Mouse (Mus musculus) heart, embryonic 10.5 days (tissue): Measurements from ENCODE around the gene Nfyb. TPM values are rescaled to one million over a fixed set of nuclear protein-coding genes. Genes with fewer than 3 reads are reported as not detected.

Experiments
- DNase-seq: peaks from one replicate; pipeline ENCODE4 v3.0.0-alpha.2; 2017; ENCODE audit warnings: low spot score
- H3K27ac ChIP-seq: fragments of 300-500 bp; sonication (generic); 2 replicates; pipeline ENCODE4 v1.5.1; 2016; ENCODE audit warnings: mild to moderate bottlenecking
- H3K27me3 ChIP-seq: fragments of 300-500 bp; sonication (generic); 2 replicates; pipeline ENCODE4 v1.6.1; 2016; ENCODE audit warnings: mild to moderate bottlenecking; ENCODE audit not compliant: poor library complexity, insufficient read depth, severe bottlenecking
- H3K36me3 ChIP-seq: fragments of 300-500 bp; sonication (generic); 2 replicates; pipeline ENCODE4 v1.6.1; 2016; ENCODE audit warnings: mild to moderate bottlenecking, moderate library complexity
- H3K4me1 ChIP-seq: fragments of 300-500 bp; sonication (generic); 2 replicates; pipeline ENCODE4 v1.6.1; 2016; ENCODE audit warnings: mild to moderate bottlenecking
- H3K4me3 ChIP-seq: fragments of 300-500 bp; sonication (generic); 2 replicates; pipeline ENCODE4 v1.5.1; 2016; ENCODE audit warnings: mild to moderate bottlenecking, moderate library complexity
- H3K9me3 ChIP-seq: fragments of 300-500 bp; sonication (generic); 2 replicates; pipeline ENCODE4 v1.6.1; 2016; ENCODE audit warnings: mild to moderate bottlenecking, moderate library complexity
- WGBS: fragments of 180-500 bp; shearing (Covaris S2); methylation state at CpG from one replicate; pipeline ENCODE4 v1.1.7; 2016; 5-methylcytosine and 5-hydroxymethylcytosine counted together
- polyA plus RNA-seq: library from polyadenylated mRNA; unstranded; fragments of >200 nt; fragmentation: Nextera tagmentation; extraction: Ambion mirVana; gene quantifications from 2 replicates; pipeline ENCODE4 v1.2.1, GENCODE M21; 2016

Nfyb gene
- polyA plus RNA-seq, 1 experiment from 2014 or later = 37.2 TPM

DNA sequence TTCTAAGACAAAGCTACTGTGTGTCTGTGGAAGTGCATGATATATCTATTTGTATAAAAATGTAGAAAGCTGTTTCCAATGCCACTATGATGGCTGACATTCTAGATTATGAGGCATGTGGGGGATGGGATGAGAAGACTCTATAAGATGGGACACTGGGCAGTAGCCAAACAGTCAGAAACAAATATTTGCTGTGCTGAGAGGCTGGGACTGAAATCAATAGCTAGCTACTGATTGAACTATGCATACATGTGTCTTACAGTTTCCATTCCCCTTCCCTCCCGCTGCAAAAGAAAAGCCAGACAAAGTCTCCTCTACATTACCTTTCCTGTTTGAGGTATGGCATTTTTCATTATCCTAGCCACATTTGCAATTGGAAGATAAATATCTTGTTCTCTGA lies 9.3 kb downstream of the Nfyb start:
- 89% methylated on average over 1 of the region's 1 CpGs for WGBS

GRCm38 (mm10) chr10:82752921-82753320 lies 11.0 kb downstream of the Nfyb start:
- no peak for DNase-seq
- WGBS = 86% methylated on average over 3 of the region's 3 CpGs

More for the DNA sequence above, 9.3 kb downstream of the Nfyb start:
- H3K9me3 ChIP-seq = no peaks in the 10 kb centered on the region
- no peaks in the 10 kb centered on the region for H3K27me3 ChIP-seq
- H3K36me3 ChIP-seq = peaks cover 99% of the 10 kb centered on the region
- DNase-seq = no peak
- no peak overlapping the region for H3K4me3 ChIP-seq
- no peaks in the 10 kb centered on the region for H3K4me1 ChIP-seq
- H3K27ac ChIP-seq = no peak overlapping the region

DNA sequence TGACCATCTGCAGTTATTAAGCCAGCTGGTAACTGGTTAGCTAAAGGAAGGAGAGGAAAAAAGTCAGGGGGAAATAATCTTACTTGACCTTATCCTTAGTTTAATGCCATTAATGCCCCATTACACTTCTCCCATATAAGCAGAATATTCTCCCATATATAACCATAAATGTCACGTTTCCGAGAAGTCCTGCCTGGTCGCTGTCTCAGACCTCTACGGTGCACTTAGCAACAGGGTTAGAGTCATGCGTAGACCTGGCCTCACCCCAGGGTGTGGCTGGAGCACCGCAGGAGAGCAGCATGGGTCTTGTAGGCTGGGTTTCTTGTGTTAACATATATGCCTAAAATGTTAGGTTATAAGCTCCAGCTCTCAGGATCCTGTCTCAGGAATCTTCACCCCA lies 13.2 kb downstream of the Nfyb start:
- no peak for DNase-seq
- no peaks in the 10 kb centered on the region for H3K27me3 ChIP-seq
- no peaks in the 10 kb centered on the region for H3K9me3 ChIP-seq
- 95% methylated on average over 6 of the region's 6 CpGs for WGBS
- peaks cover 97% of the 10 kb centered on the region for H3K36me3 ChIP-seq
- H3K27ac ChIP-seq = no peak overlapping the region
- H3K4me1 ChIP-seq = no peaks in the 10 kb centered on the region
- no peak overlapping the region for H3K4me3 ChIP-seq

More at GRCm38 (mm10) chr10:82752921-82753320, 11.0 kb downstream of the Nfyb start:
- no peaks in the 10 kb centered on the region for H3K4me1 ChIP-seq
- no peaks in the 10 kb centered on the region for H3K9me3 ChIP-seq
- H3K4me3 ChIP-seq = no peak overlapping the region
- H3K36me3 ChIP-seq = peaks cover 99% of the 10 kb centered on the region
- H3K27ac ChIP-seq = no peak overlapping the region
- no peaks in the 10 kb centered on the region for H3K27me3 ChIP-seq

DNA sequence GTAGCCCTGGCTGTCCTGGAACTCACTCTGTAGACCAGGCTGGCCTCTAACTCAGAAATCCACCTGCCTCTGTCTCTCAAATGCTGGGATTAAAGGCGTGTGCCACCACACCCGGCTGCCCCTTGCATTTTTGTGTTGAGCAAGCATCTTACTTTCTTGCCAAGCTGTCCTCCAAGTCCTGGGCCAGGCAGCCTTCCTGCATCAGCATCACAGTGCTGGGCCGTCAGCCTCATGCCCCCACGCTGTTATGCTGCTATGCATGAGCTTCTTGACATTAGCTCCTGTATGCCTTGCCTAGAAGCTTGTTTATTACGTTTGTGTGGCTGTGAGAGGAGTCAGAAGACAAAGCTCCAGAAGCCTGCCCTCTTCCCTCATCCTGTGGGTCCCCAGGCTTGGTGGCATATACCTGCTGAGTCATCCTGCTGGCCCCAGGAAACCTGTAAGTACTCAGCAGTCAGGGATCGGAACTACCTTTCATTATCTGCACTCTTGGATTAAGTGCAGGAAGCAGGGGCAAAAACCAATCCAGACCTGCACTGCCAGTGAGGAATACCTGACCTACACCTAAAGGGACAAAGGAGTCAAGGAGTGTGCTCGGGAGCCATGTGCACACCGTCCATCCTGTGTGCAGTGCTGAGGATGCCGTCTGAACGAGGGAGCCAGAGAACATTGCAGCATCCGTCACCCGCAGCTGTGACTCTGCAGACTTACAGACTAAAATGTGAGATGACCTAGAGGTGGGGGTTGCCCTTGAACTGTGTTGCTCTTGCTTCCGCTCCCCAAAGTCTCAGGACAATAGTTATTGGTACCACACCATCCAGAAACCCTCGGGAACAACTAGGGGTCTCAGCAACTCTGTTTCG lies 16.7 kb downstream of the Nfyb start:
- 85% methylated on average over 15 of the region's 15 CpGs for WGBS
- H3K9me3 ChIP-seq = no peaks in the 10 kb centered on the region
- H3K4me3 ChIP-seq = no peak overlapping the region
- no peaks in the 10 kb centered on the region for H3K4me1 ChIP-seq
- H3K36me3 ChIP-seq = peaks cover 77% of the 10 kb centered on the region
- H3K27ac ChIP-seq = no peak overlapping the region
- DNase-seq = no peak
- H3K27me3 ChIP-seq = no peaks in the 10 kb centered on the region

DNA sequence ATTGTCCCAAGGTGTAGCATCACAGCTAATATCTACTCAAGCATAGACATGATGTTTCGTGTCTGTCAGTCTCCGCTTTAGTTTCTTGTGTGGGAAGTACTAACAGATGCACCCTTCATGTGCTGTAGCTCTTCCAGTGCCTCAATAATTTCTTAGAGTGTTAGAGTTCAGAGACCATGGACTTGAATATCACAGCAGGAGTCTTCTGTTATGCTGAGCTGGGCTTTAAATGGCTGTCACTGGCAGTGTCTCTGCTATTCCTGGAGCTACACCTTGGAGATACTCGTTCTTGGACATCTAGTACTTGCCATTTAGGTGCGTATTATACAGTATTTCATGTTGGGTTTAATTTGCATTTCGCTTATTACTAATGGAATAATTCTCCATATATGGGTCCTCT lies 18.6 kb downstream of the Nfyb start:
- no peaks in the 10 kb centered on the region for H3K27me3 ChIP-seq
- no peaks in the 10 kb centered on the region for H3K4me1 ChIP-seq
- WGBS = 88% methylated on average over 5 of the region's 5 CpGs
- no peak overlapping the region for H3K4me3 ChIP-seq
- H3K9me3 ChIP-seq = no peaks in the 10 kb centered on the region
- H3K36me3 ChIP-seq = peaks cover 66% of the 10 kb centered on the region
- H3K27ac ChIP-seq = no peak overlapping the region
- no peak for DNase-seq

DNA sequence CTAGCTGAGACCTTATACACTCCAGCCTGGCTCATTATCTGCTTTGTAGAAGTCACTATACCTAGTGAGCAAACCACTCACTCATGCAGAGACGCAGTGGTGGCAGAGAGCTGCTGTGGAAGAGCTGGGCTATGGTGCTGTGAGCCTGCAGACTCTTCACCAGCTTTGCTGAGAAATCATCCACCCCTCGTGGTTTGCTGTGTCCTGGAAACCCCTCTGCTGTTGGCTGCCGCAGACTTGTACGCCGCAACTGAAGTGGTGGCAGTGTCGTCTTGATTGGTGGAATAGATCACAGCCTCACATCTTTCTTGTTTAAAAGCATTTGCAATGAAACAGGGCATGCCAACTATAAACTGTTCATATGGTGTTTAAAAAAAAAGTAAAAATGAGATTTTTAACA lies 19.6 kb downstream of the Nfyb start:
- peaks cover 63% of the 10 kb centered on the region for H3K36me3 ChIP-seq
- no peak overlapping the region for H3K4me3 ChIP-seq
- 89% methylated on average over 6 of the region's 6 CpGs for WGBS
- no peaks in the 10 kb centered on the region for H3K27me3 ChIP-seq
- no peak overlapping the region for H3K27ac ChIP-seq
- no peaks in the 10 kb centered on the region for H3K9me3 ChIP-seq
- no peak for DNase-seq
- H3K4me1 ChIP-seq = no peaks in the 10 kb centered on the region

DNA sequence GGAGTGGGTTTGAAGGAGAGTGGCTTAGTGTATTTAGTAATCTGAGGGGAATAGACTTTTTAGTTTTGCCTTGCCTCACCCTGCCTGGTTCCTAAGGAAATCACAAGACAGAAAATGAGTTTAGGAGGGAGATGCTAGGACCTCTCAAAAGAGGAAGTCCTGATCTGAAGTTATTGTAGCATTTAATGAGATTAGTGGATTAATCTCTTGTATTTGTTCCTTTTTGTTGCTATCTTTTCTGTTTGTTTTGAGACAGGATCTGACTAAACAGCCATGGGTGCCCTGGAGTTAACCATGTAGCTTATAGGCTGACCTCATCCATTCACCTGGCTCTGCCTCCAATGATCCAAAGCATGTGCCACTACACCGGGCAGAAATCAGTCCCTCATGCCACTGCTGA lies 21.4 kb downstream of the Nfyb start:
- Histone ChIP-seq H3K27me3 (no peaks in the 10 kb centered on the region), H3K4me3 (no peak overlapping the region), H3K4me1 (no peaks in the 10 kb centered on the region), H3K36me3 (peaks cover 62% of the 10 kb centered on the region), H3K27ac (no peak overlapping the region), H3K9me3 (no peaks in the 10 kb centered on the region)
- DNase-seq = no peak
- WGBS = 88% methylated on average over 1 of the region's 1 CpGs

GRCm38 (mm10) chr10:82741876-82742275 lies 22.1 kb downstream of the Nfyb start:
- no peaks in the 10 kb centered on the region for H3K9me3 ChIP-seq
- H3K36me3 ChIP-seq = peaks cover 59% of the 10 kb centered on the region
- no peaks in the 10 kb centered on the region for H3K27me3 ChIP-seq
- H3K27ac ChIP-seq = no peak overlapping the region
- H3K4me3 ChIP-seq = no peak overlapping the region
- H3K4me1 ChIP-seq = no peaks in the 10 kb centered on the region
- DNase-seq = no peak
- 91% methylated on average over 4 of the region's 4 CpGs for WGBS

DNA sequence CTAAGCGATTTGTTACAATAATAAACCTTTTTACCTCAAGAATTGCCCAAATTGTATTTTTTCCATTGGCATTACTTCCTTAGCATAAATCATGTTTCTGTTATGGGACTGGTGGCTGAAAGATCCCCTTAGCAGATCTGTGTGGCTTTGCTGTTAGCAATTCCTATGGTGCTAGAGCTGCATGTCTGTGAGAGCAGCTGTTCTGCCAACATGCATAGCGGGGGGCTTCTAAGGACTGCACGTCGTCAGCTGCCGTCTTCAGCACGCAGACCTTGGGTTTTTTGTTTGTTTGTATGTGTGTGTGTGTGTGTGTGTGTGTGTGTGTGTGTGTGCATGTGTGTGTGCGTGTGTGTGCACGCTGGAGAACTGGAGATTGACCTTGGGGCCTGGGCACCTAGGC lies 22.6 kb downstream of the Nfyb start:
- H3K4me3 ChIP-seq = no peak overlapping the region
- H3K36me3 ChIP-seq = peaks cover 57% of the 10 kb centered on the region
- no peak overlapping the region for H3K27ac ChIP-seq
- WGBS = 83% methylated on average over 8 of the region's 8 CpGs
- no peaks in the 10 kb centered on the region for H3K9me3 ChIP-seq
- no peaks in the 10 kb centered on the region for H3K4me1 ChIP-seq
- no peak for DNase-seq
- H3K27me3 ChIP-seq = no peaks in the 10 kb centered on the region

- DNase-seq = peak; percentile 82
- no peaks in the 10 kb centered on the region for H3K27me3 ChIP-seq
These were observed 64.5 kb downstream of the Nfyb start for GRCm38 (mm10) chr10:82699296-82699941.

GRCm38 (mm10) chr10:82698712-82699261 lies 65.2 kb downstream of the Nfyb start:
- Histone ChIP-seq H3K4me3 (peak overlapping the region; percentile 81), H3K4me1 (peaks cover 11% of the 10 kb centered on the region), H3K27me3 (no peaks in the 10 kb centered on the region), H3K36me3 (peaks cover 13% of the 10 kb centered on the region), H3K27ac (peak overlapping the region; percentile 95), H3K9me3 (no peaks in the 10 kb centered on the region)
- 0% methylated on average over 42 of the region's 42 CpGs for WGBS
- peak; percentile 94 for DNase-seq

More at GRCm38 (mm10) chr10:82699296-82699941, 64.5 kb downstream of the Nfyb start:
- H3K27ac ChIP-seq = peak overlapping the region; percentile 95
- peaks cover 11% of the 10 kb centered on the region for H3K4me1 ChIP-seq
- H3K9me3 ChIP-seq = no peaks in the 10 kb centered on the region
- H3K36me3 ChIP-seq = peaks cover 17% of the 10 kb centered on the region
- H3K4me3 ChIP-seq = peak overlapping the region; percentile 81
- 0% methylated on average over 59 of the region's 59 CpGs for WGBS
